Mouse (Mus musculus): ENCODE results near the gene Dnah8.

Gene Dnah8

GRCm38 (mm10) chr17:30880391-30880790 is 256.2 kb downstream of the Dnah8 start:
- DNase-seq (ENCODE audit: low spot score): no peak

GRCm38 (mm10) chr17:30881001-30881400 is 256.8 kb downstream of the Dnah8 start:
- DNase-seq (ENCODE audit: low spot score): no peak

GRCm38 (mm10) chr17:30882206-30882605 is 258.1 kb downstream of the Dnah8 start:
- DNase-seq (ENCODE audit: low spot score): peak; percentile 32

GRCm38 (mm10) chr17:30883534-30883933 is 259.4 kb downstream of the Dnah8 start:
- DNase-seq (ENCODE audit: low spot score): no peak

- peak; percentile 44 for DNase-seq (ENCODE audit: low spot score)
These were observed 267.9 kb downstream of the Dnah8 start for GRCm38 (mm10) chr17:30892086-30892485.

- peak; percentile 63 for DNase-seq (ENCODE audit: low spot score)
These were observed 268.6 kb downstream of the Dnah8 start for GRCm38 (mm10) chr17:30892730-30893129.

- no peak for DNase-seq (ENCODE audit: low spot score)
These were observed 272.9 kb downstream of the Dnah8 start for GRCm38 (mm10) chr17:30897075-30897474.

- no peak for DNase-seq (ENCODE audit: low spot score)
These were observed 277.5 kb downstream of the Dnah8 start, which contains the start of gene Glp1r for GRCm38 (mm10) chr17:30901627-30902026. Gene Glp1r, plus strand, starts transcription at chr17:30901817.

- DNase-seq (ENCODE audit: low spot score): no peak
These were observed 279.9 kb downstream of the Dnah8 start for GRCm38 (mm10) chr17:30904096-30904495.

GRCm38 (mm10) chr17:30907577-30907976 is 283.4 kb downstream of the Dnah8 start:
- DNase-seq (ENCODE audit: low spot score): no peak

- no peak for DNase-seq (ENCODE audit: low spot score)
These were observed 286.9 kb downstream of the Dnah8 start for GRCm38 (mm10) chr17:30910866-30911731.

GRCm38 (mm10) chr17:30911732-30912088 is 287.6 kb downstream of the Dnah8 start:
- DNase-seq (ENCODE audit: low spot score): no peak

- DNase-seq (ENCODE audit: low spot score): no peak
These were observed 288.4 kb downstream of the Dnah8 start for GRCm38 (mm10) chr17:30912536-30912935.

GRCm38 (mm10) chr17:30914264-30914663 is 290.1 kb downstream of the Dnah8 start:
- no peak for DNase-seq (ENCODE audit: low spot score)

- no peak for DNase-seq (ENCODE audit: low spot score)
These were observed 299.4 kb downstream of the Dnah8 start for GRCm38 (mm10) chr17:30923566-30923965.
